Mouse (Mus musculus): ENCODE results near the gene Sorcs2.

- TF ChIP-seq EP300 (optimal IDR thresholded peaks at IDR 0.05) (no peak), CTCF (IDR thresholded peaks at IDR 0.05; ENCODE audit: low read depth) (no peak)
These were observed 105.6 kb downstream of the Sorcs2 start for GRCm38 (mm10) chr5:36292321-36292720.

Data from stomach, postnatal 0 days (tissue).